Mouse (Mus musculus): ENCODE results near the gene Bcar1. TPM values are rescaled to one million over a fixed set of nuclear protein-coding genes. Genes with fewer than 3 reads are reported as not detected.

Gene Bcar1
- polyA plus RNA-seq, 1 experiment from 2014 or later: 47.3 TPM

- Histone ChIP-seq H3K36me3 (ENCODE audit: control insufficient read depth, insufficient read depth, low read length) (peaks cover 15% of the 10 kb centered on the region), H3K4me2 (replicated peaks; ENCODE audit: low read depth, low read length) (no peak overlapping the region), H3K4me1 (replicated peaks; ENCODE audit: control insufficient read depth, insufficient read depth, low read length) (peaks cover 9% of the 10 kb centered on the region), H3K9ac (ENCODE audit: low read depth, low read length) (no peak overlapping the region), H3K4me3 (ENCODE audit: low read depth, low read length) (no peak overlapping the region), H3K9me3 (ENCODE audit: control insufficient read depth, low read length) (no peaks in the 10 kb centered on the region), H3K27me3 (ENCODE audit: control insufficient read depth, insufficient read depth, low read length) (no peaks in the 10 kb centered on the region), H3K27ac (ENCODE audit: low read depth, low read length) (no peak overlapping the region)
- WGBS: 78% methylated on average over 9 of the region's 9 CpGs
- ATAC-seq (ENCODE audit: low FRiP score) (no peak), DNase-seq (ENCODE audit: low spot score) (no peak)
Measured at GRCm38 (mm10) chr8:111712135-111712534, 31.5 kb downstream of the Bcar1 start.

DNA sequence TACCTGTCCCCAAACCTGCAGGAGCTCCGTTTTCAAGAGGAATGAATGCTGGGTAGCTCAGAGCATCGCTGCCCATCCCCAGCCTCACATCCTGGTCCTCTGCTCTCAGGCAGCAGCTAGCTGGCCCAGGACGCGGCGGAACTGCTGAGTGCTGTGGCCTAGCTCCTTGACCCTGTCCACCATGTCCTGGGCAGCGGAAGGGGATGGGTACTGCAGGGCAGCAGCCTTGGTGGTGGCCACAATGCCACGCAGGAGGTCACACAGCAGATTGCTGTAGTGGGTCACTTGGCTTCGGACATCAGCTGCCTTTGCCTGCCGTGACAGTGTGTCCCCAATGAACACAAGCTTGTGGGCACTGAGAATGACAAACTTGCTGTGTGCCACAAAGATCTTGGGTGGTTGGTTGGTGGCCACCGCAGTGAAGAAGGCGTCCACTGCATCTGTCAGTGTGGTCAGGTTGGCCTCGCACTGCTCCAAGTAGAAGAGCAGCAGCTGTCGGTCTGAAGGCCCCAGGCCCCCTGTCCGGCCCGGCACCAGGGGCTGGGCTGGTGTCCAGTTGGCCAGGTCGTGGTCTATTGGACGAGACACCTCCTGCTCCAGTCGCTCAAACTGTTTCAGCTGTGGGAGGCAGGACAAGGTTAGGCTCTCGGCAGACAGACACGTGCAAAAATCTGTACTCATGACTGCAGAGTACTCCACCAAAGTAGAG lies 32.7 kb downstream of the Bcar1 start:
- no peaks in the 10 kb centered on the region for H3K4me1 ChIP-seq (replicated peaks; ENCODE audit: control insufficient read depth, insufficient read depth, low read length)
- DNase-seq (ENCODE audit: low spot score): no peak
- ATAC-seq (ENCODE audit: low FRiP score): no peak
- no peaks in the 10 kb centered on the region for H3K9me3 ChIP-seq (ENCODE audit: control insufficient read depth, low read length)
- H3K9ac ChIP-seq (ENCODE audit: low read depth, low read length): no peak overlapping the region
- WGBS: 90% methylated on average over 20 of the region's 20 CpGs
- H3K36me3 ChIP-seq (ENCODE audit: control insufficient read depth, insufficient read depth, low read length): peaks cover 15% of the 10 kb centered on the region
- H3K4me3 ChIP-seq (ENCODE audit: low read depth, low read length): no peak overlapping the region
- H3K4me2 ChIP-seq (replicated peaks; ENCODE audit: low read depth, low read length): no peak overlapping the region
- no peak overlapping the region for H3K27ac ChIP-seq (ENCODE audit: low read depth, low read length)
- no peaks in the 10 kb centered on the region for H3K27me3 ChIP-seq (ENCODE audit: control insufficient read depth, insufficient read depth, low read length)

DNA sequence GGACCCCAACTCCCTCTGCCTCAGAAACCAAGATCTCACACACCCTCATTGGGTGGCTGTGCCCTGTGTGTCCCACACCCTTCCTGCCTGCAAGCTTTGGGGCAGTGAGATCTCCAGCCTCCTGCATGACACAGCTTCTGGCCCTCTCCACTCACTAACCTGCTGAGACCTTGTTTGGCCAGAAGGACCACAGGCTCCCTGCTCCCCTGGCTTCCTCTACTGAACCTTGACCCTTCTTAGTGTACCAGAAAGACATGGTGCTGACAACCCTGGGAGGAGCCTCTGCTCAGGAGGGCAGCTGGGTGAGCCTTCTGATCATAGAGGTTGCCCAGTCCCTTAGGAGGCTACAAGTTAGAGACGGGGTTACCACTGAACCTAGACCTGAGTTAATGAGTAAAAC lies 34.4 kb downstream of the Bcar1 start:
- DNase-seq (ENCODE audit: low spot score) (no peak), ATAC-seq (ENCODE audit: low FRiP score) (no peak)
- no peaks in the 10 kb centered on the region for H3K9me3 ChIP-seq (ENCODE audit: control insufficient read depth, low read length)
- H3K4me3 ChIP-seq (ENCODE audit: low read depth, low read length): no peak overlapping the region
- no peak overlapping the region for H3K9ac ChIP-seq (ENCODE audit: low read depth, low read length)
- peaks cover 15% of the 10 kb centered on the region for H3K36me3 ChIP-seq (ENCODE audit: control insufficient read depth, insufficient read depth, low read length)
- H3K27me3 ChIP-seq (ENCODE audit: control insufficient read depth, insufficient read depth, low read length): no peaks in the 10 kb centered on the region
- H3K27ac ChIP-seq (ENCODE audit: low read depth, low read length): no peak overlapping the region
- 57% methylated on average over 1 of the region's 1 CpGs for WGBS
- no peak overlapping the region for H3K4me2 ChIP-seq (replicated peaks; ENCODE audit: low read depth, low read length)
- H3K4me1 ChIP-seq (replicated peaks; ENCODE audit: control insufficient read depth, insufficient read depth, low read length): no peaks in the 10 kb centered on the region

DNA sequence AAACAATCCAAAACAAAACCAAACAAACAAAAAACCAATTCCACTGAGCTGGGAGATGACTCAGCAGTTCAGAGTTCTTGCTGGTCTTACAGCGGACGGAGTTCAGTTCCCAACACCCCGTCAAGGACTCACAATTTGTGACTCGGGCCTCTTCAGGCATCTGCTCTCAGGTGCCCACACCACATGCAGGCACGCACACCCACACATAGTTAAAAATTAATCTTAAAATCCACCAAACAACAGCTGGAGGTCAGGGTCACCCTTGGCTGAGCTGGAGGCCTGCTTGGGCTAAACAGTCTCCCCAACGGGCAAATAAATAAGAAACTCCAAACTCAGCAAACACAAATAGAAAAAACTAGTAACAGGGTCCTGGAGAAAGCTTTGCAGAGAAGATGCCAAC lies 35.3 kb downstream of the Bcar1 start:
- peaks cover 10% of the 10 kb centered on the region; the same call in 1 of the 2 replicates for H3K36me3 ChIP-seq (ENCODE audit: control insufficient read depth, insufficient read depth, low read length)
- no peak overlapping the region for H3K4me3 ChIP-seq (ENCODE audit: low read depth, low read length)
- H3K9ac ChIP-seq (ENCODE audit: low read depth, low read length): no peak overlapping the region
- H3K27me3 ChIP-seq (ENCODE audit: control insufficient read depth, insufficient read depth, low read length): no peaks in the 10 kb centered on the region
- H3K4me2 ChIP-seq (replicated peaks; ENCODE audit: low read depth, low read length): no peak overlapping the region
- no peak for ATAC-seq (ENCODE audit: low FRiP score)
- 95% methylated on average over 6 of the region's 6 CpGs for WGBS
- no peak overlapping the region for H3K27ac ChIP-seq (ENCODE audit: low read depth, low read length)
- no peak for DNase-seq (ENCODE audit: low spot score)
- H3K4me1 ChIP-seq (replicated peaks; ENCODE audit: control insufficient read depth, insufficient read depth, low read length): no peaks in the 10 kb centered on the region
- no peaks in the 10 kb centered on the region for H3K9me3 ChIP-seq (ENCODE audit: control insufficient read depth, low read length)

DNA sequence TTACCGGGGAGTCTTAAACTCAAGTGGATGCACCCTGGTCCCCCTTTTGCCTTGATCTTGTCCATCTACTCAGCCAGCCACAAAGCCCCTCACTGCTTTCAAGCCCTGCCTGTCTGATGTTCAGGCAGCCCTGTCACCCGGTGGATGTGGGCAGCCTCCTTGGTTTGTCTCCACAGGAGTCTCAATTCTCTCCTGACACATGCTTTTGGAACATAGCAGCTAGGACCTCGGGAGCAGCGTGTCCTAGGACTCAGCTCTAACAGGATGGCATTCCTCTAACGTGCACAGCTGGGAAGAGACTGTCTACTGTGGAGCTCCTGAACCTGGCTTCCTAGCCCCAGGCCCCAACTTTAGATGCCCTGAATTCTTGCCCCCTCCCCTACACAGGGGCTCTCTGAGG lies 37.9 kb downstream of the Bcar1 start:
- 70% methylated on average over 5 of the region's 5 CpGs for WGBS
- Histone ChIP-seq H3K36me3 (ENCODE audit: control insufficient read depth, insufficient read depth, low read length) (0 out of 2 replicates have a peak, but pooled peaks cover 3% of the 10 kb centered on the region), H3K9ac (ENCODE audit: low read depth, low read length) (no peak overlapping the region), H3K4me1 (replicated peaks; ENCODE audit: control insufficient read depth, insufficient read depth, low read length) (no peaks in the 10 kb centered on the region), H3K4me2 (replicated peaks; ENCODE audit: low read depth, low read length) (no peak overlapping the region), H3K9me3 (ENCODE audit: control insufficient read depth, low read length) (no peaks in the 10 kb centered on the region), H3K4me3 (ENCODE audit: low read depth, low read length) (no peak overlapping the region), H3K27me3 (ENCODE audit: control insufficient read depth, insufficient read depth, low read length) (no peaks in the 10 kb centered on the region), H3K27ac (ENCODE audit: low read depth, low read length) (no peak overlapping the region)
- ATAC-seq (ENCODE audit: low FRiP score) (no peak), DNase-seq (ENCODE audit: low spot score) (no peak)

- no peaks in the 10 kb centered on the region for H3K36me3 ChIP-seq (ENCODE audit: control insufficient read depth, insufficient read depth, low read length)
- DNase-seq (ENCODE audit: low spot score) (no peak), ATAC-seq (ENCODE audit: low FRiP score) (no peak)
- no peak overlapping the region for H3K27ac ChIP-seq (ENCODE audit: low read depth, low read length)
- H3K9ac ChIP-seq (ENCODE audit: low read depth, low read length): no peak overlapping the region
- no peaks in the 10 kb centered on the region for H3K4me1 ChIP-seq (replicated peaks; ENCODE audit: control insufficient read depth, insufficient read depth, low read length)
- 76% methylated on average over 3 of the region's 3 CpGs for WGBS
- no peak overlapping the region for H3K4me2 ChIP-seq (replicated peaks; ENCODE audit: low read depth, low read length)
- H3K4me3 ChIP-seq (ENCODE audit: low read depth, low read length): no peak overlapping the region
- no peaks in the 10 kb centered on the region for H3K27me3 ChIP-seq (ENCODE audit: control insufficient read depth, insufficient read depth, low read length)
- no peaks in the 10 kb centered on the region for H3K9me3 ChIP-seq (ENCODE audit: control insufficient read depth, low read length)
Measured at GRCm38 (mm10) chr8:111705222-111705621, 38.4 kb downstream of the Bcar1 start.

DNA sequence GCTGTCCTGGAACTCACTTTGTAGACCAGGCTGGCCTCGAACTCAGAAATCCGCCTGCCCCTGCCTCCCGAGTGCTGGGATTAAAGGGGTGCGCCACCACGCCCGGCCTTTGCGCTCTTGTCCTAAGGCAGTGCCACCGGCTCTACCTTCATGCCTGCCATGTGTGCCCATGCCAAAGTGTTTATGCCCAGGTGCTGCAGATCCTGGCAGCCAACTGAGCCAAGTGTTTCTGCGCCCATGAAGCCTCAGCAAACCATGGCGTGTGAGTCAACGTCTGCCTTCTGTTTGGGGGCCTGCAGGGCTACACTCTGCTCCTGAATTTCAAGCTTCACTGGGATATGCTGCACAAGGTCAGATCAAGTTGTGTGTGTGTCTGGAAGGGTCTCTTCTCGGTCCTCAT lies 39.0 kb downstream of the Bcar1 start:
- H3K4me3 ChIP-seq (ENCODE audit: low read depth, low read length): no peak overlapping the region
- no peaks in the 10 kb centered on the region for H3K9me3 ChIP-seq (ENCODE audit: control insufficient read depth, low read length)
- ATAC-seq (ENCODE audit: low FRiP score): no peak
- H3K9ac ChIP-seq (ENCODE audit: low read depth, low read length): no peak overlapping the region
- WGBS: 91% methylated on average over 11 of the region's 12 CpGs
- no peak overlapping the region for H3K4me2 ChIP-seq (replicated peaks; ENCODE audit: low read depth, low read length)
- no peaks in the 10 kb centered on the region for H3K27me3 ChIP-seq (ENCODE audit: control insufficient read depth, insufficient read depth, low read length)
- H3K36me3 ChIP-seq (ENCODE audit: control insufficient read depth, insufficient read depth, low read length): no peaks in the 10 kb centered on the region
- H3K27ac ChIP-seq (ENCODE audit: low read depth, low read length): no peak overlapping the region
- H3K4me1 ChIP-seq (replicated peaks; ENCODE audit: control insufficient read depth, insufficient read depth, low read length): no peaks in the 10 kb centered on the region
- DNase-seq (ENCODE audit: low spot score): no peak

- WGBS: 91% methylated on average over 9 of the region's 9 CpGs
- DNase-seq (ENCODE audit: low spot score) (no peak), ATAC-seq (ENCODE audit: low FRiP score) (no peak)
- Histone ChIP-seq H3K4me2 (replicated peaks; ENCODE audit: low read depth, low read length) (no peak overlapping the region), H3K36me3 (ENCODE audit: control insufficient read depth, insufficient read depth, low read length) (no peaks in the 10 kb centered on the region), H3K9ac (ENCODE audit: low read depth, low read length) (no peak overlapping the region), H3K27ac (ENCODE audit: low read depth, low read length) (no peak overlapping the region), H3K4me3 (ENCODE audit: low read depth, low read length) (no peak overlapping the region), H3K4me1 (replicated peaks; ENCODE audit: control insufficient read depth, insufficient read depth, low read length) (no peaks in the 10 kb centered on the region), H3K27me3 (ENCODE audit: control insufficient read depth, insufficient read depth, low read length) (no peaks in the 10 kb centered on the region), H3K9me3 (ENCODE audit: control insufficient read depth, low read length) (no peaks in the 10 kb centered on the region)
Measured at GRCm38 (mm10) chr8:111701380-111701779, 42.2 kb downstream of the Bcar1 start.

- Histone ChIP-seq H3K4me2 (replicated peaks; ENCODE audit: low read depth, low read length) (no peak overlapping the region), H3K4me3 (ENCODE audit: low read depth, low read length) (no peak overlapping the region), H3K36me3 (ENCODE audit: control insufficient read depth, insufficient read depth, low read length) (no peaks in the 10 kb centered on the region), H3K9ac (ENCODE audit: low read depth, low read length) (no peak overlapping the region), H3K27me3 (ENCODE audit: control insufficient read depth, insufficient read depth, low read length) (no peaks in the 10 kb centered on the region), H3K27ac (ENCODE audit: low read depth, low read length) (no peak overlapping the region), H3K4me1 (replicated peaks; ENCODE audit: control insufficient read depth, insufficient read depth, low read length) (no peaks in the 10 kb centered on the region), H3K9me3 (ENCODE audit: control insufficient read depth, low read length) (no peaks in the 10 kb centered on the region)
- 85% methylated on average over 5 of the region's 5 CpGs for WGBS
- DNase-seq (ENCODE audit: low spot score) (no peak), ATAC-seq (ENCODE audit: low FRiP score) (no peak)
Measured at GRCm38 (mm10) chr8:111700740-111701139, 42.9 kb downstream of the Bcar1 start.

All from hindbrain, embryonic 11.5 days (tissue).